Mouse (Mus musculus) kidney, adult 11 months (tissue): ENCODE results near the gene Coq2.

Experiments used
- DNase-seq: peaks from one replicate; pipeline ENCODE4 v3.0.0; 2022

Coq2 gene

DNA sequence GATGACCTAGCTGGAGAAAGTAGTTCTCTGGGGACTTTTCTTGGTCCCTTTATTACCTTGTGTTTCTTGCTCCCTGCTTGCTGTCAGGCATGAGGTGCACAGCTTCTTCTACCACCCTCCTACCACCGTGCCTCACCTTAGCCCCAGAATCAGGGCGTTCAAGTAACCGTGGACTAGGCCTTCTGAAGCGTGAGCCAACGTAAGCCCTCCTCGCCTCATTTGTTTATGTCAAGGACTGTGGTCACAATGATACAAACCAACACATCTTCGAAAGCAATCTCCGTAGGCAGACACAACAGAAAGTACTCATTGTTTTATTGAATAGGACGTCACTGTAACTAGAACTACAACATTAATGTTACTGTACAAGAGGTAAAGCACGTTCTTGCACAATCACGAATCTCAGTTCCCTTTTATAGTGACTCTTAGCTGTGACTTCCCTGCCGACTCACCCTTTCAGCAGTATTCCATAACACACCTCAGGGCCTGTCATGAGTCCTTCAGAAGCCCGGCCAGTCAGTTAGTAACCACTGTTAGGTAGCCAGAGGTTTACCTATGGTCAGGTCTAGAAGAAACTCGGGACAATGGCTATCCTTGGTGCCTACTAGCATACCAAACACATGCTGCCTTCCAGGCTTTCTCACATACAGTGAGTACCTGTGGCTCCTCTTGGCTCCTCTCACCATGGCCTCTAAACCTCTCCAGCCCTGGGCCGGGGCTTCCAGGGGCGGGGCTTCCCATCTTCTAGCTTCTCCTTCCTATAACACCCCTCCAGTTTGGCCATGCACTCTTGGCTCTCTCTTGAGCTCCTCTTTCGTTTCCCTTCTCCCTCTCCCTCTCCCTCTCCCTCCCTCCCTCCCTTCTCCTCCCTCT, 60.8 kb downstream of the Coq2 start:
- DNase-seq: no peak

GRCm38 (mm10) chr5:100607868-100608267, 67.1 kb downstream of the Coq2 start:
- no peak for DNase-seq

GRCm38 (mm10) chr5:100607090-100607762, 67.7 kb downstream of the Coq2 start:
- no peak for DNase-seq

- DNase-seq: peak; percentile 35
Measured at GRCm38 (mm10) chr5:100605828-100606229, 69.1 kb downstream of the Coq2 start.
